Comparison of ENCODE assay signal across 18 mouse cellular contexts in the genomic region with DNA sequence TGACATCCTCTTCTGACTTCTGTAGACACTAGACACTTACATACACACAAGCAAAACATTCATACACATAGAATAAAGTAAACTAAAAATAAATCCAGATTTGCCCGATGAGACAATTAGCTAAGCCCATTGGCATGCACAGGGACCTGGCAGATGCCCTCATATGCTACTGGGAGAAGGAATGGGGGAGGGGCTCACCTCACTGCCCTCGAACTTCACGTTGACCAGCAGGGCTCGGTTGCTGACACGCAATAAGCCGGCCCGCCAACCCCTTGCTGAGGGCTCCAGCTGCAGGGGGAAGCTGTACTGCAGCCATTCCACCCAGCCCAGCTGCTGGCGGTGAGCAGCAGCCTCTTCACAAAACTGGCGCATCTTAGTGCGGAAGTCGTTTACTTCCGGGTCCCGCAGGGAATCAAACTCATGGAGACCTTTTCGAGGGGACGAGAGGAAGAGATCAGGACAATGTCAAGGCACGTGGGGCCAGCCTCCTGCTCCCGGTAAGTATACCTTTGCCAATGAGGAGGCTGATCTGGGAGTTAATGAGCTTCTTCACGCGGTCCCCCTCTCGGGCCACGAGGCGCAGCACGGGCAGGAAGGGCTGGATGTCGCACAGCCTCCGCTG. TPM values are rescaled to one million over a fixed set of nuclear protein-coding genes. Genes with fewer than 3 reads are reported as not detected.
DNase-seq lines count a peak whose midpoint lies in the region; ATAC-seq and TF ChIP-seq lines count a peak whose summit lies in the region.
"Had no signal": no experiment of that assay in that cellular context is flagged by ENCODE, and none has a peak within 500 bp of the region (broad histone marks: within the 10 kb centered on the region; RNA-seq: fewer than 3 reads in every experiment).

No protein-coding gene starts in this region.

- H3K4me2 ChIP-seq in heart, embryonic 16.5 days (ENCODE audit: low read depth, low read length): peak overlapping the region; percentile 17; the same call in 1 of the 2 replicates
- peak overlapping the region; percentile 27 for H3K4me2 ChIP-seq in heart, postnatal 0 days (ENCODE audit: low read depth, low read length)
- H3K4me2 ChIP-seq: neural tube, embryonic 13.5 days had no signal

- no peak for TF ChIP-seq EP300 in heart, postnatal 0 days (IDR thresholded peaks at IDR 0.05; ENCODE audit: low read depth)

- ATAC-seq in CD4-positive, CD25-positive, alpha-beta regulatory T cell, adult 4 months: no peak
- 0 out of 2 replicates have a peak, but pooled peaks have one; percentile 20 for ATAC-seq in heart, embryonic 16.5 days (replicated peaks; ENCODE audit: extremely low read depth, insufficient read depth, low FRiP score)
- no peak for ATAC-seq in megakaryocyte, adult 5-6 weeks (ENCODE audit: poor library complexity, severe bottlenecking)
- peak; percentile 73; the same call in 1 of the 2 replicates for ATAC-seq in heart, postnatal 0 days (ENCODE audit: insufficient read depth, low read depth)
- ATAC-seq: forebrain, embryonic 14.5 days had no signal

- H3K36me3 ChIP-seq in heart, embryonic 16.5 days (ENCODE audit: control insufficient read depth, insufficient read depth): no peaks in the 10 kb centered on the region
- H3K36me3 ChIP-seq in megakaryocyte, embryonic 14.5 days (replicated peaks; ENCODE audit: low read length): peaks cover 71% of the 10 kb centered on the region
- 0 out of 2 replicates have a peak, but pooled peaks cover 5% of the 10 kb centered on the region for H3K36me3 ChIP-seq in heart, postnatal 0 days (replicated peaks; ENCODE audit: control insufficient read depth, insufficient read depth, low read length)

- peak; percentile 23 for DNase-seq in CD4-positive, CD25-positive, alpha-beta regulatory T cell, adult 2 months (ENCODE audit: low read depth, low spot score)
- no peak for DNase-seq in heart, adult 11 months
- no peak for DNase-seq in heart, postnatal 0 days (ENCODE audit: low spot score)
- DNase-seq in adrenal gland, adult 18-20 months (ENCODE audit: low spot score in 2 of 2): no peak
- DNase-seq: cerebellum, adult 9-11 months; gastrocnemius, postnatal 25 days; kidney, adult 9 months; kidney, postnatal 36 days; layer of hippocampus, adult 9-11 months; thymus, postnatal 4 days had no signal

- H3K27me3 ChIP-seq in heart, embryonic 16.5 days (ENCODE audit: control insufficient read depth, insufficient read depth, low read length): no peaks in the 10 kb centered on the region
- H3K27me3 ChIP-seq in megakaryocyte, embryonic 14.5 days (replicated peaks): no peaks in the 10 kb centered on the region
- no peaks in the 10 kb centered on the region for H3K27me3 ChIP-seq in heart, postnatal 0 days (ENCODE audit: control insufficient read depth, insufficient read depth, low read length)
- H3K27me3 ChIP-seq: CH12.LX; neural tube, embryonic 13.5 days had no signal

- no peak overlapping the region for H3K9ac ChIP-seq in heart, embryonic 16.5 days (ENCODE audit: low read length)
- no peak overlapping the region for H3K9ac ChIP-seq in heart, postnatal 0 days (replicated peaks; ENCODE audit: low read depth, low read length)
- H3K9ac ChIP-seq: neural tube, embryonic 13.5 days had no signal

- H3K27ac ChIP-seq in heart, embryonic 16.5 days (ENCODE audit: low read length): no peak overlapping the region
- no peak overlapping the region for H3K27ac ChIP-seq in heart, postnatal 0 days (ENCODE audit: low read depth)
- H3K27ac ChIP-seq: neural tube, embryonic 13.5 days; stomach, postnatal 0 days had no signal

- H3K9me3 ChIP-seq in heart, embryonic 16.5 days (replicated peaks; ENCODE audit: control insufficient read depth, low read length): no peaks in the 10 kb centered on the region
- no peaks in the 10 kb centered on the region for H3K9me3 ChIP-seq in megakaryocyte, embryonic 14.5 days
- no peaks in the 10 kb centered on the region for H3K9me3 ChIP-seq in heart, postnatal 0 days (replicated peaks; ENCODE audit: control insufficient read depth, low read length)
- H3K9me3 ChIP-seq: neural tube, embryonic 13.5 days had no signal

- no peak for TF ChIP-seq CTCF in heart, postnatal 0 days (IDR thresholded peaks at IDR 0.05; ENCODE audit: low read depth)

- no peak overlapping the region for H3K4me3 ChIP-seq in heart, embryonic 16.5 days (ENCODE audit: low read length)
- H3K4me3 ChIP-seq in megakaryocyte, embryonic 14.5 days (replicated peaks): peak overlapping the region; percentile 23
- peak overlapping the region; percentile 7; the same call in 1 of the 2 replicates for H3K4me3 ChIP-seq in heart, postnatal 0 days (ENCODE audit: low read depth, low read length)
- H3K4me3 ChIP-seq: neural tube, embryonic 13.5 days had no signal

- no peaks in the 10 kb centered on the region for H3K4me1 ChIP-seq in heart, embryonic 16.5 days (ENCODE audit: control insufficient read depth, insufficient read depth, low read length)
- peaks cover 97% of the 10 kb centered on the region for H3K4me1 ChIP-seq in megakaryocyte, embryonic 14.5 days
- no peaks in the 10 kb centered on the region for H3K4me1 ChIP-seq in heart, postnatal 0 days (ENCODE audit: control insufficient read depth, insufficient read depth)
- H3K4me1 ChIP-seq: neural tube, embryonic 13.5 days had no signal

- WGBS in heart, embryonic 16.5 days: 55% methylated on average over 25 of the region's 25 CpGs
- 56% methylated on average over 25 of the region's 25 CpGs for WGBS in heart, postnatal 0 days

RNA-seq across cellular contexts. Expression of gene Pik3cd, which starts 42.8 kb away (rescaled TPM):
- polyA plus RNA-seq in CD4-positive, CD25-positive, alpha-beta regulatory T cell, adult 4 months (2017; shearing (Covaris generic)): 100 to 1,000 TPM; 102 to 179 TPM
- polyA plus RNA-seq in heart, embryonic 16.5 days (2015; fragmentation: Nextera tagmentation; extraction: Ambion mirVana): 5.5 and 7.8 TPM in 2 replicates
- polyA plus RNA-seq in megakaryocyte, embryonic 14.5 days (2012; ENCODE audit: insufficient read depth, low replicate concordance): 40.4 and 46.2 TPM in 2 replicates
- total RNA-seq in megakaryocyte, adult 5-6 weeks (2015): 76.6 and 78.3 TPM in 2 replicates
- 129 and 130 TPM in 2 replicates for total RNA-seq in megakaryocyte, adult 5-6 weeks (2017)
- total RNA-seq in heart, postnatal 0 days (2014; rRNA removed; ENCODE audit: low replicate concordance): 2.3 and 14.8 TPM in 2 replicates
- polyA plus RNA-seq in heart, postnatal 0 days (2015; fragmentation: Nextera tagmentation; extraction: Ambion mirVana): 1.3 and 1.4 TPM in 2 replicates
- total RNA-seq in adrenal gland, adult 18-20 months (2021): 1 to 10 TPM; 3.8 to 6.5 TPM

Comparison
In these comparisons a context has a peak if more than half of its experiments do, and no peak if none do; other contexts are left out.
1. ATAC-seq: peak in heart, embryonic 16.5 days (single experiment) and heart, postnatal 0 days (single experiment); none in CD4-positive, CD25-positive, alpha-beta regulatory T cell, adult 4 months (single experiment) and megakaryocyte, adult 5-6 weeks (single experiment).